Mouse (Mus musculus) ES-E14 (cell line): ENCODE results near the gene Samd10. TPM values are rescaled to one million over a fixed set of nuclear protein-coding genes. Genes with fewer than 3 reads are reported as not detected.

ENCODE experiments used
- DNase-seq: peaks from one replicate; pipeline ENCODE4 v3.0.0-alpha.2; 2013; ENCODE audit warnings: low read depth, low spot score
- H3K27ac ChIP-seq: 2 replicates; pipeline ENCODE4 v1.5.1; 2012; ENCODE audit warnings: low read depth, mild to moderate bottlenecking, low read length, moderate library complexity, mixed read lengths; ENCODE audit not compliant: poor library complexity, insufficient read depth, severe bottlenecking
- H3K36me3 ChIP-seq: 2 replicates; pipeline ENCODE4 v1.6.1; 2012; ENCODE audit warnings: mild to moderate bottlenecking, low read length, moderate library complexity, mixed read lengths; ENCODE audit not compliant: control insufficient read depth, poor library complexity, insufficient read depth, severe bottlenecking
- H3K4me1 ChIP-seq, 2 experiments: fragments of 150-350 bp in 1 of 2; sonication (generic) in 1 of 2; 2 replicates each; pipeline ENCODE4 v1.6.1; 2012; ENCODE audit warnings: low read length in 2 of 2, mild to moderate bottlenecking in 1 of 2, mixed read lengths in 1 of 2; ENCODE audit not compliant: control insufficient read depth in 2 of 2, insufficient read depth in 2 of 2, poor library complexity in 1 of 2
- H3K4me3 ChIP-seq, 2 experiments: fragments of 150-350 bp in 1 of 2; sonication (generic) in 1 of 2; 2 replicates each; pipeline ENCODE4 v1.5.1; 2012; ENCODE audit warnings: low read length in 2 of 2, low read depth in 1 of 2, mild to moderate bottlenecking in 1 of 2, mixed read lengths in 1 of 2; ENCODE audit not compliant: insufficient read depth in 1 of 2, poor library complexity in 1 of 2, severe bottlenecking in 1 of 2
- H3K9ac ChIP-seq: 2 replicates; pipeline ENCODE4 v1.6.1; 2012; ENCODE audit warnings: low read depth, mild to moderate bottlenecking, low read length, mixed read lengths; ENCODE audit not compliant: poor library complexity, insufficient read depth, severe bottlenecking
- H3K9me3 ChIP-seq: fragments of 150-350 bp; sonication (generic); 2 replicates; pipeline ENCODE4 v1.6.1; 2012; ENCODE audit warnings: low read depth, mild to moderate bottlenecking, low read length; ENCODE audit not compliant: control insufficient read depth, insufficient read depth
- CHD2 ChIP-seq: IDR thresholded peaks from 2 replicates; pipeline ENCODE4 v1.6.1; 2014; ENCODE audit warnings: mild to moderate bottlenecking, low read depth, low read length, inconsistent platforms
- HCFC1 ChIP-seq: IDR thresholded peaks from 2 replicates; pipeline ENCODE4 v1.6.1; 2012; ENCODE audit warnings: low read length, inconsistent platforms, borderline replicate concordance; ENCODE audit not compliant: insufficient read depth
- MAFK ChIP-seq: IDR thresholded peaks from 2 replicates; pipeline ENCODE4 v1.6.1; 2014; ENCODE audit warnings: mild to moderate bottlenecking, low read depth, low read length, inconsistent platforms; ENCODE audit not compliant: insufficient read depth
- ZC3H11A ChIP-seq: IDR thresholded peaks from 2 replicates; pipeline ENCODE4 v1.6.1; 2012; ENCODE audit warnings: low read depth, mild to moderate bottlenecking, inconsistent platforms, low read length, borderline replicate concordance
- ZNF384 ChIP-seq: IDR thresholded peaks from 2 replicates; pipeline ENCODE4 v1.6.1; 2012; ENCODE audit warnings: low read depth, low read length, inconsistent platforms
- in situ Hi-C, 2 experiments: fragments of 600-800 bp; cut with MboI; formaldehyde crosslinking; loops; one replicate each; pipeline ENCODE4 v1.15.1; 2025; ENCODE audit warnings: low sequenced_read_pairs in 2 of 2, inconsistent platforms in 1 of 2; ENCODE audit not compliant: unreplicated experiment in 2 of 2
- total RNA-seq: library from RNA; depleted of rRNA; stranded (reverse); fragments of 300-350 nt; gene quantifications from 2 replicates; pipeline ENCODE4 v1.2.3, GENCODE M21; 2012

Gene Samd10
- total RNA-seq, 1 experiment, result 3.4 TPM

DNA sequence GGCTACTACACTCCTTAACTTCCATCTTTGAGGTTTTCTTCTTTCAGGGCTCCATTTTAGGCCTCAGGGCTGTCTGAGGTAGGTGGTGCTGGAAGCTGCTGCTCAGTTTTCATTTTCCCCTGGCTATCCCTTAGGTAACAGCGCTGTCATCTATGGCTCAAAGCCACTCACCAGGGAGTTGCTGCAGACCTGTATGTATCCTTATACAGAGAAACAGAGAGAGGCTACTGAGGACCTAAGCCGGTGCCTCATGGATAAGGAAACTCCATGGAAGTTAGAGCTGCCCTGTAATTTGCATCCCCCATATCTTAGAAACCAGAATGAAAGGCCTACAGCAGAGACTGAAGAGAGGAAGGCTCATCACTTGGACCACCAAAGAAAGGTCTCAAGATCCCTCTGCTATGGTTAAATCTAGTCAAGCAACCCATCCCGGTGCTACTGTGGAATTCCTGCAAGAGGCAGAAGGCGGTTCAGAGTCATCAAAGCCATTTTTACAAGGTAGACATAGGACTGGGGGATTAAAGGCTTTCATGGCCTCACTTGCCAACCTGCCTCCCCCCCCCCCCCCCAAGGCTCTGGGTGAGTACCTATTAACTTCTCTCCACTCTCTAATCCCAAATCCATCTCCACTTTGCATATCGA is 18.8 kb downstream of the Samd10 start:
- H3K9me3 ChIP-seq, result no peaks in the 10 kb centered on the region
- peaks cover 5% of the 10 kb centered on the region for H3K36me3 ChIP-seq
- peak overlapping the region; percentile 54; the same call in 1 of the 2 replicates for H3K9ac ChIP-seq
- no peaks in the 10 kb centered on the region for H3K4me1 ChIP-seq
- peak overlapping the region; percentile 25; the same call in 1 of the 2 replicates for H3K27ac ChIP-seq
- in situ Hi-C loops, result no loop called here
- H3K4me3 ChIP-seq, result peak overlapping the region; percentile 61 to 90
- DNase-seq, result no peak
- TF ChIP-seq CHD2, result no peak
- peak; percentile 87 for TF ChIP-seq ZNF384

DNA sequence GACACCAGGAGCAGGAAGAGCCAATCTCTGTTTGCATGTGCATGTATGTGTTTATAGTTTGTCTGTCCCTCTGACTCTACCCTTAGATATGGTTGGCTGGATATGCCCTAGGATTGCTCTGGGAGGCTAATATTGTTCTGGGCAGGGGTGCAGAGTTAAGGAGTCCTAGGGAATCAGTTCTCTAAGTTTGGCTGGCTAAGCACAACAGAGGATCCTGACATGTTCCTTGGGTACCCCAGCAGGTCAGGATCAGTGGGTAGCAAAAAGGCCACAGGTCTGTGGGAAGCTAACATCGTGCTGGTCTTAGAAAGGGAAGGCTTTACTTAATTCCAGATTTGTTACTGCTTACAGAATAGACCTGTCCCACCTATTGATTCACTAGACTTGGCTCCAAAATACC is 19.3 kb downstream of the Samd10 start:
- Histone ChIP-seq H3K27ac (no peak overlapping the region), H3K36me3 (peaks cover 3% of the 10 kb centered on the region), H3K9ac (no peak overlapping the region), H3K9me3 (no peaks in the 10 kb centered on the region), H3K4me3 (no peak overlapping the region), H3K4me1 (no peaks in the 10 kb centered on the region)
- no peak for DNase-seq
- TF ChIP-seq HCFC1 (no peak), ZNF384 (no peak), CHD2 (no peak)
- in situ Hi-C loops, result no loop called here

DNA sequence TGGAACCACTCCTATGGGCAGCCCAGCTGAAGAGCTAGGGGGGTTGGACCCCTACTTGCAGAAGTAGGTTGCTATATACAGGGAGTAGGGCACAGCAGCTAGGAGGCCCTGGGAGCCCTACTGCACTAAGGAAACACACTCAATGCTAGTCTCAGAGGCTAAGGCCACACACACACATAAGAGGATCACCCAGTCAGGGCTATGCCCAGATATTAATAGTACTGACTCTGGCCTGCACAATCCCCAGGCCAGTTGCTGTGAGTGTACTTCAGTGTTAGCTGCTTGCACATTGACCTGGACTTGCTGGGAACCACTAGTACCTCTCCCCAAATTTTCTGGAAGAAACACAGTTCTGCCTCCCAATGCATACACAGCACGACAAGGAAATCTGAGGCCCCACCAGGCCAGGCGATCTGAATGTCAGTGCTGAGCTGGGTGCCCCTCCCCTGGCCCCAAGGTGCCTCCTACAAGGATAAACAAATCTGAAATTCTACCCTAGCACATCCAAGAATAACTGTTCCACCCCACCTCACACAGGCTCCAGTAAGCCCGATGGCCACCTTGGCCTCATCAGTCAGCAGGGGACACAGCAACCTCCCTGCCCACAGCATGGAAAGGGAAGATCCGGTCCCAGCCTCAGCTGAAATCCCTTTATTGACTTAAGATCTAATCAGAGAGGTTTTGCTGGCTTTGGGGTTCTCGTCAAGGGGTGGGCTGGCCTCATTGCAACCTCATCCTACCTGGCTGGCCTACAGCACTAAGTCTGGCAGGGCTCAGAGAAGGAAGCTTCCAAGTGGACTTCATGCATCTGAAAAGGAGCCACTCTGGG is 20.0 kb downstream of the Samd10 start:
- Histone ChIP-seq H3K36me3 (no peaks in the 10 kb centered on the region), H3K4me1 (no peaks in the 10 kb centered on the region), H3K9me3 (no peaks in the 10 kb centered on the region), H3K27ac (no peak overlapping the region), H3K4me3 (no peak overlapping the region), H3K9ac (no peak overlapping the region)
- TF ChIP-seq HCFC1, result no peak
- TF ChIP-seq CHD2, result no peak
- no peak for TF ChIP-seq ZC3H11A
- no peak for TF ChIP-seq ZNF384
- TF ChIP-seq MAFK, result no peak
- in situ Hi-C loops, result no loop called here
- no peak for DNase-seq

DNA sequence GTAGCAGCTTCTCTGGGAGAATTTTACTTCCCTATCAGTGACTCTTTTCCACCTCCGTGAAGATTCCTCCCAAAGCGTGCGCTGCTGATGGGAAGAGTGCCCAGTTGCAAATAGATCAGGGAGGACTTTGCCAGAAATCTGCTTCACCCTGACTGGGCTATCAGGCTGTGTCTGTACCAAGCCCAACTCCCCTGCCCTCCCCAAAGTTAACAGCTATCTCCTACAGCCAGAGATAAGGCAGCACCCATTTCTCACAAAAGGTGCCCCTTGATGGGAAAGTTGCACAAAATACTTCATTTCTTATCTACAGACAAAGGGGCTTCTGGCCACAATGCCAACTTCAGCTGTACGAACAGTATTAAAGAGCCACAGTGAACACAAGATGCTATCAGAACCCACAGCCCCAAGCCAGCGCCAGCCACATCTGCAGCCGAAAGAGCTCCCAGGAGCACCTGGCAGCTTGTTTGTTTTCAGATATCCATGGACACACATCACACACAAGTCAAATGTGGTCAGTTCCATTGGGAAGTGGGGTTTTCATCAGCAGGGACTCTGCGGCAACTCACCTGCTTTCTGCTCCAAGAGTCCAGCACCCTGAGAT is 20.9 kb downstream of the Samd10 start:
- DNase-seq, result no peak
- no peak overlapping the region for H3K9ac ChIP-seq
- H3K27ac ChIP-seq, result no peak overlapping the region
- no peaks in the 10 kb centered on the region for H3K4me1 ChIP-seq
- H3K4me3 ChIP-seq, result no peak overlapping the region
- TF ChIP-seq ZC3H11A (no peak), HCFC1 (no peak), ZNF384 (no peak), CHD2 (no peak), MAFK (no peak)
- no peaks in the 10 kb centered on the region for H3K9me3 ChIP-seq
- no peaks in the 10 kb centered on the region for H3K36me3 ChIP-seq
- in situ Hi-C loops, result no loop called here
